Mouse (Mus musculus): Measurements from ENCODE around the gene Rims3. TPM values are rescaled to one million over a fixed set of nuclear protein-coding genes. Genes with fewer than 3 reads are reported as not detected.

Gene Rims3
- polyA plus RNA-seq, 1 experiment from 2014 or later, result 0.95 TPM

GRCm38 (mm10) chr4:120911086-120911485 lies 56.5 kb downstream of the Rims3 start:
- Histone ChIP-seq H3K36me3 (ENCODE audit: control insufficient read depth, insufficient read depth) (no peaks in the 10 kb centered on the region), H3K27ac (ENCODE audit: low read depth, low read length) (no peak overlapping the region), H3K4me3 (ENCODE audit: low read depth, low read length) (no peak overlapping the region), H3K4me1 (replicated peaks; ENCODE audit: control insufficient read depth, insufficient read depth, low read length) (no peaks in the 10 kb centered on the region), H3K9ac (ENCODE audit: low read depth, low read length) (no peak overlapping the region), H3K4me2 (replicated peaks; ENCODE audit: low read depth) (no peak overlapping the region), H3K9me3 (ENCODE audit: control insufficient read depth) (no peaks in the 10 kb centered on the region), H3K27me3 (replicated peaks; ENCODE audit: control insufficient read depth, insufficient read depth, low read length) (no peaks in the 10 kb centered on the region)
- 85% methylated on average over 6 of the region's 6 CpGs for WGBS
- no peak for ATAC-seq
- no peak for TF ChIP-seq CTCF (IDR thresholded peaks at IDR 0.05; ENCODE audit: low read depth)

GRCm38 (mm10) chr4:120912866-120913265 lies 58.2 kb downstream of the Rims3 start:
- H3K9ac ChIP-seq (ENCODE audit: low read depth, low read length), result no peak overlapping the region
- no peaks in the 10 kb centered on the region for H3K27me3 ChIP-seq (replicated peaks; ENCODE audit: control insufficient read depth, insufficient read depth, low read length)
- H3K36me3 ChIP-seq (ENCODE audit: control insufficient read depth, insufficient read depth), result no peaks in the 10 kb centered on the region
- TF ChIP-seq CTCF (IDR thresholded peaks at IDR 0.05; ENCODE audit: low read depth), result no peak
- no peak overlapping the region for H3K4me2 ChIP-seq (replicated peaks; ENCODE audit: low read depth)
- 61% methylated on average over 4 of the region's 4 CpGs for WGBS
- no peaks in the 10 kb centered on the region for H3K4me1 ChIP-seq (replicated peaks; ENCODE audit: control insufficient read depth, insufficient read depth, low read length)
- H3K9me3 ChIP-seq (ENCODE audit: control insufficient read depth), result no peaks in the 10 kb centered on the region
- H3K4me3 ChIP-seq (ENCODE audit: low read depth, low read length), result no peak overlapping the region
- no peak overlapping the region for H3K27ac ChIP-seq (ENCODE audit: low read depth, low read length)
- no peak for ATAC-seq

GRCm38 (mm10) chr4:120913443-120913842 lies 58.8 kb downstream of the Rims3 start:
- no peak for ATAC-seq
- H3K9me3 ChIP-seq (ENCODE audit: control insufficient read depth), result no peaks in the 10 kb centered on the region
- H3K9ac ChIP-seq (ENCODE audit: low read depth, low read length), result no peak overlapping the region
- H3K27ac ChIP-seq (ENCODE audit: low read depth, low read length), result no peak overlapping the region
- 63% methylated on average over 8 of the region's 8 CpGs for WGBS
- no peak overlapping the region for H3K4me3 ChIP-seq (ENCODE audit: low read depth, low read length)
- H3K4me2 ChIP-seq (replicated peaks; ENCODE audit: low read depth), result no peak overlapping the region
- no peaks in the 10 kb centered on the region for H3K36me3 ChIP-seq (ENCODE audit: control insufficient read depth, insufficient read depth)
- H3K4me1 ChIP-seq (replicated peaks; ENCODE audit: control insufficient read depth, insufficient read depth, low read length), result no peaks in the 10 kb centered on the region
- no peaks in the 10 kb centered on the region for H3K27me3 ChIP-seq (replicated peaks; ENCODE audit: control insufficient read depth, insufficient read depth, low read length)
- TF ChIP-seq CTCF (IDR thresholded peaks at IDR 0.05; ENCODE audit: low read depth), result no peak

- H3K9me3 ChIP-seq (ENCODE audit: control insufficient read depth), result no peaks in the 10 kb centered on the region
- H3K36me3 ChIP-seq (ENCODE audit: control insufficient read depth, insufficient read depth), result no peaks in the 10 kb centered on the region
- no peak overlapping the region for H3K4me2 ChIP-seq (replicated peaks; ENCODE audit: low read depth)
- H3K4me3 ChIP-seq (ENCODE audit: low read depth, low read length), result no peak overlapping the region
- H3K27ac ChIP-seq (ENCODE audit: low read depth, low read length), result no peak overlapping the region
- TF ChIP-seq CTCF (IDR thresholded peaks at IDR 0.05; ENCODE audit: low read depth), result no peak
- no peak for ATAC-seq
- 81% methylated on average over 1 of the region's 1 CpGs for WGBS
- no peaks in the 10 kb centered on the region for H3K27me3 ChIP-seq (replicated peaks; ENCODE audit: control insufficient read depth, insufficient read depth, low read length)
- H3K9ac ChIP-seq (ENCODE audit: low read depth, low read length), result no peak overlapping the region
- H3K4me1 ChIP-seq (replicated peaks; ENCODE audit: control insufficient read depth, insufficient read depth, low read length), result no peaks in the 10 kb centered on the region
These were observed 59.2 kb downstream of the Rims3 start for GRCm38 (mm10) chr4:120913861-120914260.

GRCm38 (mm10) chr4:120914501-120914900 lies 59.9 kb downstream of the Rims3 start:
- no peak overlapping the region for H3K27ac ChIP-seq (ENCODE audit: low read depth, low read length)
- 76% methylated on average over 4 of the region's 4 CpGs for WGBS
- H3K27me3 ChIP-seq (replicated peaks; ENCODE audit: control insufficient read depth, insufficient read depth, low read length), result no peaks in the 10 kb centered on the region
- H3K9ac ChIP-seq (ENCODE audit: low read depth, low read length), result no peak overlapping the region
- no peak overlapping the region for H3K4me3 ChIP-seq (ENCODE audit: low read depth, low read length)
- no peaks in the 10 kb centered on the region for H3K4me1 ChIP-seq (replicated peaks; ENCODE audit: control insufficient read depth, insufficient read depth, low read length)
- no peak for ATAC-seq
- no peak overlapping the region for H3K4me2 ChIP-seq (replicated peaks; ENCODE audit: low read depth)
- no peaks in the 10 kb centered on the region for H3K9me3 ChIP-seq (ENCODE audit: control insufficient read depth)
- TF ChIP-seq CTCF (IDR thresholded peaks at IDR 0.05; ENCODE audit: low read depth), result no peak
- H3K36me3 ChIP-seq (ENCODE audit: control insufficient read depth, insufficient read depth), result no peaks in the 10 kb centered on the region

- Histone ChIP-seq H3K9me3 (ENCODE audit: control insufficient read depth) (no peaks in the 10 kb centered on the region), H3K9ac (ENCODE audit: low read depth, low read length) (no peak overlapping the region), H3K4me2 (replicated peaks; ENCODE audit: low read depth) (no peak overlapping the region), H3K4me3 (ENCODE audit: low read depth, low read length) (no peak overlapping the region), H3K36me3 (ENCODE audit: control insufficient read depth, insufficient read depth) (peaks cover 16% of the 10 kb centered on the region), H3K27ac (ENCODE audit: low read depth, low read length) (peak overlapping the region; percentile 37), H3K27me3 (replicated peaks; ENCODE audit: control insufficient read depth, insufficient read depth, low read length) (no peaks in the 10 kb centered on the region), H3K4me1 (replicated peaks; ENCODE audit: control insufficient read depth, insufficient read depth, low read length) (no peaks in the 10 kb centered on the region; the same call in 1 of the 2 replicates)
- no peak for ATAC-seq
- TF ChIP-seq CTCF (IDR thresholded peaks at IDR 0.05; ENCODE audit: low read depth), result no peak
- 93% methylated on average over 8 of the region's 8 CpGs for WGBS
These were observed 66.8 kb downstream of the Rims3 start for GRCm38 (mm10) chr4:120921461-120921860.
